Mouse (Mus musculus) frontal cortex, postnatal 25 days (tissue): Measurements from ENCODE around the gene Sufu.

Source experiments
- DNase-seq, 2 experiments: peaks; one replicate each; pipeline ENCODE4 v3.0.0; 2022; ENCODE audit warnings: low spot score in 2 of 2

The Sufu gene

GRCm38 (mm10) chr19:46462574-46462973 lies 65.9 kb downstream of the Sufu start:
- DNase-seq = no peak

GRCm38 (mm10) chr19:46463446-46463845 lies 66.8 kb downstream of the Sufu start:
- no peak for DNase-seq

GRCm38 (mm10) chr19:46466160-46466559 lies 69.5 kb downstream of the Sufu start:
- DNase-seq = no peak

GRCm38 (mm10) chr19:46467051-46467503 lies 70.4 kb downstream of the Sufu start:
- no peak for DNase-seq

- DNase-seq = no peak
These were observed 73.9 kb downstream of the Sufu start for GRCm38 (mm10) chr19:46470364-46471240.

- DNase-seq = no peak
These were observed 74.8 kb downstream of the Sufu start for GRCm38 (mm10) chr19:46471324-46472093.

GRCm38 (mm10) chr19:46477432-46477845 lies 80.7 kb downstream of the Sufu start:
- no peak for DNase-seq

- no peak for DNase-seq
These were observed 81.5 kb downstream of the Sufu start for GRCm38 (mm10) chr19:46478242-46478641.

- DNase-seq = no peak
These were observed 82.1 kb downstream of the Sufu start for GRCm38 (mm10) chr19:46478826-46479225.

- no peak for DNase-seq
These were observed 82.8 kb downstream of the Sufu start for GRCm38 (mm10) chr19:46479306-46480075.

GRCm38 (mm10) chr19:46480624-46481345 lies 84.1 kb downstream of the Sufu start:
- DNase-seq = no peak

- DNase-seq = no peak
These were observed 84.7 kb downstream of the Sufu start for GRCm38 (mm10) chr19:46481352-46481751.

GRCm38 (mm10) chr19:46481756-46482155 lies 85.1 kb downstream of the Sufu start:
- DNase-seq = no peak

GRCm38 (mm10) chr19:46482896-46483516 lies 86.3 kb downstream of the Sufu start:
- DNase-seq = no peak

- DNase-seq = no peak
These were observed 87.1 kb downstream of the Sufu start for GRCm38 (mm10) chr19:46483701-46484328.

GRCm38 (mm10) chr19:46484518-46484917 lies 87.8 kb downstream of the Sufu start:
- DNase-seq = no peak

- DNase-seq = no peak
These were observed 89.2 kb downstream of the Sufu start for GRCm38 (mm10) chr19:46485847-46486246.

GRCm38 (mm10) chr19:46486709-46487108 lies 90.0 kb downstream of the Sufu start:
- DNase-seq = no peak

GRCm38 (mm10) chr19:46489448-46489847 lies 92.8 kb downstream of the Sufu start:
- no peak for DNase-seq

- no peak for DNase-seq
These were observed 93.9 kb downstream of the Sufu start for GRCm38 (mm10) chr19:46490634-46491033.
